Mouse (Mus musculus) v-Abl transformed pro-B cells (cell line): ENCODE data around the gene Adgrb2.

Experiments
- in situ Hi-C, 2 experiments: fragments of 400-800 bp; cut with MboI; formaldehyde crosslinking; loops; one replicate each; pipeline ENCODE4 v1.15.1; 2025; ENCODE audit not compliant: unreplicated experiment in 2 of 2

Gene Adgrb2

GRCm38 (mm10) chr4:129984421-129985061, at the start of gene Adgrb2:
TSS of gene Adgrb2 (plus strand) at chr4:129984870.
- in situ Hi-C loops, result no loop called here

GRCm38 (mm10) chr4:129951359-129951821, 33.3 kb upstream of the Adgrb2 start:
- in situ Hi-C loops, result no loop called here

GRCm38 (mm10) chr4:129952241-129952810, 32.3 kb upstream of the Adgrb2 start:
- in situ Hi-C loops, result no loop called here

GRCm38 (mm10) chr4:129954527-129954926, 30.1 kb upstream of the Adgrb2 start:
- in situ Hi-C loops, result no loop called here

GRCm38 (mm10) chr4:129960180-129960944, 24.3 kb upstream of the Adgrb2 start:
- in situ Hi-C loops, result loop anchor here (5.0 kb wide), 4 partner anchors 122 to 227 kb away; no protein-coding TSS in a partner anchor

- in situ Hi-C loops, result no loop called here
Observed at GRCm38 (mm10) chr4:129965294-129965693, 19.4 kb upstream of the Adgrb2 start.

- in situ Hi-C loops, result no loop called here
Observed at GRCm38 (mm10) chr4:129966201-129966600, 18.5 kb upstream of the Adgrb2 start.

GRCm38 (mm10) chr4:129967024-129968014, 17.4 kb upstream of the Adgrb2 start:
- in situ Hi-C loops, result no loop called here

- in situ Hi-C loops, result no loop called here
Observed at GRCm38 (mm10) chr4:129970168-129970567, 14.5 kb upstream of the Adgrb2 start.

GRCm38 (mm10) chr4:129970861-129971260, 13.8 kb upstream of the Adgrb2 start:
- in situ Hi-C loops, result no loop called here

- in situ Hi-C loops, result no loop called here
Observed at GRCm38 (mm10) chr4:129971989-129972388, 12.7 kb upstream of the Adgrb2 start.

GRCm38 (mm10) chr4:129974285-129974684, 10.4 kb upstream of the Adgrb2 start:
- in situ Hi-C loops, result no loop called here

GRCm38 (mm10) chr4:129977256-129977655, 7.4 kb upstream of the Adgrb2 start:
- in situ Hi-C loops, result no loop called here

GRCm38 (mm10) chr4:129978227-129978626, 6.4 kb upstream of the Adgrb2 start:
- in situ Hi-C loops, result no loop called here

GRCm38 (mm10) chr4:129978930-129979329, 5.7 kb upstream of the Adgrb2 start:
- in situ Hi-C loops, result no loop called here

- in situ Hi-C loops, result no loop called here
Observed at GRCm38 (mm10) chr4:129981657-129982056, 3.0 kb upstream of the Adgrb2 start.

- in situ Hi-C loops, result no loop called here
Observed at GRCm38 (mm10) chr4:129983046-129983445, 1.6 kb upstream of the Adgrb2 start.

GRCm38 (mm10) chr4:129983764-129984420, 778 bp upstream of the Adgrb2 start:
- in situ Hi-C loops, result no loop called here

- in situ Hi-C loops, result no loop called here
Observed at GRCm38 (mm10) chr4:129985161-129985670, 546 bp downstream of the Adgrb2 start.
